Mouse (Mus musculus) hindbrain, embryonic 15.5 days (tissue): ENCODE data around the gene Nf2. TPM values are rescaled to one million over a fixed set of nuclear protein-coding genes. Genes with fewer than 3 reads are reported as not detected.
A peak's percentile ranks its signal among the peaks of the same experiment; 100 is the strongest.

Experiments
- ATAC-seq: fragments of 200-750 bp; cut with Nextera tagmentation; 2 replicates; pipeline ENCODE4 v1.8.0; 2017; ENCODE audit warnings: low read depth, moderate number of reproducible peaks, moderate TSS enrichment; ENCODE audit not compliant: low FRiP score
- H3K27ac ChIP-seq: fragments of 300-500 bp; sonication (generic); replicated peaks from 2 replicates; pipeline ENCODE4 v1.5.1; 2015; ENCODE audit warnings: mild to moderate bottlenecking, inconsistent platforms
- H3K27me3 ChIP-seq: fragments of 300-500 bp; sonication (generic); 2 replicates; pipeline ENCODE4 v1.6.1; 2015; ENCODE audit warnings: control low read depth, inconsistent platforms
- H3K36me3 ChIP-seq: fragments of 300-500 bp; sonication (generic); 2 replicates; pipeline ENCODE4 v1.6.1; 2015; ENCODE audit warnings: control low read depth, inconsistent platforms
- H3K4me1 ChIP-seq: fragments of 300-500 bp; sonication (generic); replicated peaks from 2 replicates; pipeline ENCODE4 v1.6.1; 2015; ENCODE audit warnings: control low read depth, inconsistent platforms
- H3K4me2 ChIP-seq: fragments of 300-500 bp; sonication (generic); 2 replicates; pipeline ENCODE4 v1.6.1; 2015; ENCODE audit warnings: moderate library complexity, mild to moderate bottlenecking, inconsistent platforms
- H3K4me3 ChIP-seq: fragments of 300-500 bp; sonication (generic); 2 replicates; pipeline ENCODE4 v1.5.1; 2015; ENCODE audit warnings: mild to moderate bottlenecking, inconsistent platforms
- H3K9ac ChIP-seq: fragments of 300-500 bp; sonication (generic); 2 replicates; pipeline ENCODE4 v1.6.1; 2015; ENCODE audit warnings: inconsistent platforms
- H3K9me3 ChIP-seq: fragments of 300-500 bp; sonication (generic); 2 replicates; pipeline ENCODE4 v1.6.1; 2016; ENCODE audit warnings: control low read depth, inconsistent platforms
- WGBS: fragments of 180-500 bp; shearing (Covaris S2); methylation state at CpG from one replicate; pipeline ENCODE4 v1.1.7; 2015; 5-methylcytosine and 5-hydroxymethylcytosine counted together
- polyA plus RNA-seq: library from polyadenylated mRNA; unstranded; fragments of >200 nt; fragmentation: Nextera tagmentation; extraction: Ambion mirVana; gene quantifications from 2 replicates; pipeline ENCODE4 v1.2.1, GENCODE M21; 2015

The Nf2 gene
- polyA plus RNA-seq, 1 experiment from 2014 or later: 72.3 TPM

GRCm38 (mm10) chr11:4861816-4862604 is 12.7 kb upstream of the Nf2 start:
- H3K4me3 ChIP-seq: no peak overlapping the region
- H3K36me3 ChIP-seq: no peaks in the 10 kb centered on the region
- WGBS: 51% methylated on average over 11 of the region's 11 CpGs
- H3K4me2 ChIP-seq: no peak overlapping the region
- no peaks in the 10 kb centered on the region for H3K4me1 ChIP-seq
- no peak overlapping the region for H3K9ac ChIP-seq
- no peaks in the 10 kb centered on the region for H3K9me3 ChIP-seq
- H3K27me3 ChIP-seq: no peaks in the 10 kb centered on the region
- H3K27ac ChIP-seq: no peak overlapping the region
- ATAC-seq: no peak

- no peaks in the 10 kb centered on the region for H3K4me1 ChIP-seq
- whole genome bisulfite sequencing: 78% methylated on average over 1 of the region's 1 CpGs
- H3K9ac ChIP-seq: no peak overlapping the region
- no peak overlapping the region for H3K27ac ChIP-seq
- H3K27me3 ChIP-seq: no peaks in the 10 kb centered on the region
- no peaks in the 10 kb centered on the region for H3K36me3 ChIP-seq
- no peak for ATAC-seq
- H3K4me2 ChIP-seq: no peak overlapping the region
- no peaks in the 10 kb centered on the region for H3K9me3 ChIP-seq
- H3K4me3 ChIP-seq: no peak overlapping the region
Measured at GRCm38 (mm10) chr11:4860986-4861385, 11.7 kb upstream of the Nf2 start.

GRCm38 (mm10) chr11:4858416-4858815 is 9.1 kb upstream of the Nf2 start:
- H3K4me2 ChIP-seq: no peak overlapping the region
- H3K4me3 ChIP-seq: no peak overlapping the region
- H3K4me1 ChIP-seq: no peaks in the 10 kb centered on the region
- H3K9me3 ChIP-seq: no peaks in the 10 kb centered on the region
- H3K27ac ChIP-seq: no peak overlapping the region
- no peak overlapping the region for H3K9ac ChIP-seq
- WGBS: 54% methylated on average over 2 of the region's 2 CpGs
- no peaks in the 10 kb centered on the region for H3K36me3 ChIP-seq
- no peaks in the 10 kb centered on the region for H3K27me3 ChIP-seq
- no peak for ATAC-seq

- no peak for ATAC-seq
- Histone ChIP-seq H3K36me3 (no peaks in the 10 kb centered on the region), H3K27me3 (no peaks in the 10 kb centered on the region), H3K9ac (no peak overlapping the region), H3K4me3 (no peak overlapping the region), H3K4me1 (0 out of 2 replicates have a peak, but pooled peaks cover 5% of the 10 kb centered on the region), H3K27ac (no peak overlapping the region), H3K4me2 (no peak overlapping the region), H3K9me3 (no peaks in the 10 kb centered on the region)
- 88% methylated on average over 5 of the region's 5 CpGs for WGBS
Measured at GRCm38 (mm10) chr11:4854181-4854580, 4.8 kb upstream of the Nf2 start.

- H3K4me1 ChIP-seq: peaks cover 11% of the 10 kb centered on the region
- H3K4me2 ChIP-seq: no peak overlapping the region
- no peaks in the 10 kb centered on the region for H3K9me3 ChIP-seq
- H3K4me3 ChIP-seq: no peak overlapping the region
- H3K36me3 ChIP-seq: no peaks in the 10 kb centered on the region
- no peak overlapping the region for H3K9ac ChIP-seq
- no peaks in the 10 kb centered on the region for H3K27me3 ChIP-seq
- no peak overlapping the region for H3K27ac ChIP-seq
- ATAC-seq: no peak
Measured at GRCm38 (mm10) chr11:4853021-4853420, 3.7 kb upstream of the Nf2 start.

GRCm38 (mm10) chr11:4850404-4850803 is 1.1 kb upstream of the Nf2 start:
- Histone ChIP-seq H3K9ac (no peak overlapping the region), H3K4me2 (no peak overlapping the region), H3K27ac (no peak overlapping the region), H3K9me3 (no peaks in the 10 kb centered on the region), H3K4me3 (no peak overlapping the region), H3K36me3 (no peaks in the 10 kb centered on the region), H3K4me1 (peaks cover 26% of the 10 kb centered on the region), H3K27me3 (no peaks in the 10 kb centered on the region)
- WGBS: 93% methylated on average over 2 of the region's 2 CpGs
- ATAC-seq: no peak

- Histone ChIP-seq H3K27ac (peak overlapping the region; percentile 83), H3K9ac (peak overlapping the region; percentile 85), H3K4me2 (peak overlapping the region; percentile 72), H3K27me3 (no peaks in the 10 kb centered on the region), H3K9me3 (no peaks in the 10 kb centered on the region), H3K4me1 (peaks cover 26% of the 10 kb centered on the region), H3K4me3 (peak overlapping the region; percentile 92), H3K36me3 (no peaks in the 10 kb centered on the region)
- peak; percentile 46 for ATAC-seq
- WGBS: under 1% methylated on average over 50 of the region's 50 CpGs
Measured at GRCm38 (mm10) chr11:4848483-4849248, 670 bp downstream of the Nf2 start.

GRCm38 (mm10) chr11:4840942-4841526 is 8.3 kb downstream of the Nf2 start:
- Histone ChIP-seq H3K4me3 (no peak overlapping the region), H3K27ac (no peak overlapping the region), H3K9me3 (no peaks in the 10 kb centered on the region), H3K9ac (no peak overlapping the region), H3K4me1 (no peaks in the 10 kb centered on the region), H3K4me2 (no peak overlapping the region), H3K27me3 (no peaks in the 10 kb centered on the region), H3K36me3 (no peaks in the 10 kb centered on the region)
- WGBS: 89% methylated on average over 3 of the region's 3 CpGs
- no peak for ATAC-seq

- H3K27me3 ChIP-seq: no peaks in the 10 kb centered on the region
- WGBS: 96% methylated on average over 1 of the region's 1 CpGs
- ATAC-seq: no peak
- H3K9ac ChIP-seq: no peak overlapping the region
- H3K4me2 ChIP-seq: no peak overlapping the region
- no peak overlapping the region for H3K4me3 ChIP-seq
- H3K4me1 ChIP-seq: no peaks in the 10 kb centered on the region
- H3K36me3 ChIP-seq: no peaks in the 10 kb centered on the region
- H3K27ac ChIP-seq: no peak overlapping the region
- no peaks in the 10 kb centered on the region for H3K9me3 ChIP-seq
Measured at GRCm38 (mm10) chr11:4838235-4838634, 11.1 kb downstream of the Nf2 start.

GRCm38 (mm10) chr11:4837342-4837741 is 12.0 kb downstream of the Nf2 start:
- Histone ChIP-seq H3K36me3 (no peaks in the 10 kb centered on the region), H3K4me1 (no peaks in the 10 kb centered on the region), H3K27me3 (no peaks in the 10 kb centered on the region), H3K27ac (no peak overlapping the region), H3K4me3 (no peak overlapping the region), H3K4me2 (no peak overlapping the region), H3K9me3 (no peaks in the 10 kb centered on the region), H3K9ac (no peak overlapping the region)
- no peak for ATAC-seq
- 79% methylated on average over 5 of the region's 5 CpGs for WGBS

- ATAC-seq: no peak
- Histone ChIP-seq H3K9me3 (no peaks in the 10 kb centered on the region), H3K9ac (no peak overlapping the region), H3K4me1 (no peaks in the 10 kb centered on the region), H3K36me3 (no peaks in the 10 kb centered on the region), H3K4me2 (no peak overlapping the region), H3K27ac (no peak overlapping the region), H3K27me3 (no peaks in the 10 kb centered on the region), H3K4me3 (no peak overlapping the region)
- WGBS: 73% methylated on average over 6 of the region's 6 CpGs
Measured at GRCm38 (mm10) chr11:4836755-4837154, 12.6 kb downstream of the Nf2 start.

GRCm38 (mm10) chr11:4835436-4835835 is 13.9 kb downstream of the Nf2 start:
- Histone ChIP-seq H3K9me3 (no peaks in the 10 kb centered on the region), H3K27ac (no peak overlapping the region), H3K27me3 (no peaks in the 10 kb centered on the region), H3K9ac (no peak overlapping the region), H3K36me3 (no peaks in the 10 kb centered on the region), H3K4me1 (no peaks in the 10 kb centered on the region), H3K4me2 (no peak overlapping the region), H3K4me3 (no peak overlapping the region)
- ATAC-seq: no peak
- 81% methylated on average over 6 of the region's 6 CpGs for WGBS
